Mouse (Mus musculus) CH12.LX (cell line): ENCODE measurements around the gene Fancd2.
A peak's percentile ranks its signal among the peaks of the same experiment; 100 is the strongest.

Experiments used
- CHD2 ChIP-seq: IDR thresholded peaks from 2 replicates; pipeline ENCODE4 v1.6.1; 2011; ENCODE audit warnings: low read length, improper control_type of control experiment
- CTCF ChIP-seq, 2 experiments: IDR thresholded peaks in 1 of 2; conservative IDR thresholded peaks in 1 of 2; 2 replicates each; pipeline ENCODE4 v1.5.1; 2011 to 2012; ENCODE audit warnings: low read depth in 2 of 2, low read length in 2 of 2, improper control_type of control experiment in 1 of 2, inconsistent platforms in 1 of 2, mild to moderate bottlenecking in 1 of 2, moderate library complexity in 1 of 2
- POLR2A ChIP-seq: IDR thresholded peaks from 2 replicates; pipeline ENCODE4 v1.6.1; 2011; ENCODE audit warnings: low read depth, mild to moderate bottlenecking, improper control_type of control experiment, low read length

DNA sequence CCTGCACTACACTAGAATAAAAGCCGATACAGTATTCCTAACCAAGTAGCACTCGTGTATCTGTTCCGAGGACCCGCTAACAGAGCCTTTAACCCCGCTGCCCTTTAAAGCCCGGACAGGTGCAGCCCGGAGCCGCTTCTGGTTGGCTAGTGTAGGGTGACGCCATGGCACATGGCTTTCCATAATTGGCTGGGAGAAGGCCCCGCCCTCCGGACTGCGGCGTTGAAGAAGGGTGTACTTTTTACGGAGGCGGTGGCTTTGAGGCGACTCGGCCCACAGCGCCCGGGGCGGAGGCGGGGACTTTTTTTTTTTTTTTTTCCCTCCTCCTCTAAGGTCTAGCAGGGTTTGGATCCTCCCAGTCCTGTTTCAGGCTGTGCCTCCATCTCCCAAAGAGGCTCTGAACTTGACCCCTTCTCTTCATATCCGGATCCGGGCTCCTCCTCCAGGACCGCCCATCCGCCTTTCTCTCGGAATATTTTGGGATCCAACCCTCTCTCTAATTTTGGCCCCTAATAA, 48.3 kb upstream of the Fancd2 start, which contains the start of gene Creld1:
- TF ChIP-seq CHD2: peak; percentile 53
- TF ChIP-seq CTCF (conservative IDR thresholded peaks at IDR 0.05 in 1 of 2, IDR thresholded peaks at IDR 0.05 in 1 of 2; ENCODE audit: low read depth in 2 of 2, low read length in 2 of 2): no peak
- TF ChIP-seq POLR2A: peak; percentile 94
